Mouse (Mus musculus): ENCODE measurements around the gene Wfdc5. TPM values are rescaled to one million over a fixed set of nuclear protein-coding genes. Genes with fewer than 3 reads are reported as not detected.
"Not testable (repeated sequence)": the region's sequence is repeated elsewhere in the genome, so short reads cannot be mapped to it uniquely, and the experiment has no call there.

The Wfdc5 gene
- polyA plus RNA-seq (2012; ENCODE audit: insufficient read depth, low replicate concordance), result not detected in 2 replicates

- TF ChIP-seq GATA1 (IDR thresholded peaks at IDR 0.05; ENCODE audit: borderline replicate concordance, low read length), result no peak
- peaks cover 8% of the 10 kb centered on the region for H3K4me1 ChIP-seq
- H3K27me3 ChIP-seq (replicated peaks), result peaks cover 64% of the 10 kb centered on the region
- H3K36me3 ChIP-seq (replicated peaks; ENCODE audit: low read length), result no peaks in the 10 kb centered on the region
- no peak within 1 kb of the TSS for H3K4me3 ChIP-seq (replicated peaks)
- no peaks in the 10 kb centered on the region for H3K9me3 ChIP-seq
These were observed at the start of gene Wfdc5 for GRCm38 (mm10) chr2:164182692-164183255. Gene Wfdc5, minus strand, starts transcription at chr2:164182742.

GRCm38 (mm10) chr2:164228361-164229070, 46.0 kb upstream of the Wfdc5 start:
- Histone ChIP-seq H3K27me3 (replicated peaks) (peaks cover 7% of the 10 kb centered on the region), H3K9me3 (no peaks in the 10 kb centered on the region), H3K36me3 (replicated peaks; ENCODE audit: low read length) (no peaks in the 10 kb centered on the region), H3K4me3 (replicated peaks) (no peak overlapping the region), H3K4me1 (no peaks in the 10 kb centered on the region)
- no peak for TF ChIP-seq GATA1 (IDR thresholded peaks at IDR 0.05; ENCODE audit: borderline replicate concordance, low read length)
- no peak for TF ChIP-seq FLI1 (IDR thresholded peaks at IDR 0.05; ENCODE audit: low read length)

GRCm38 (mm10) chr2:164221522-164221921, 39.0 kb upstream of the Wfdc5 start, which contains the start of gene Wfdc15b:
Gene Wfdc15b, minus strand, starts transcription at chr2:164221660.
- Histone ChIP-seq H3K4me3 (replicated peaks) (no peak within 1 kb of the TSS), H3K4me1 (no peaks in the 10 kb centered on the region), H3K36me3 (replicated peaks; ENCODE audit: low read length) (no peaks in the 10 kb centered on the region), H3K27me3 (replicated peaks) (peaks cover 17% of the 10 kb centered on the region), H3K9me3 (no peaks in the 10 kb centered on the region)
- TF ChIP-seq FLI1 (IDR thresholded peaks at IDR 0.05; ENCODE audit: low read length) (no peak), GATA1 (IDR thresholded peaks at IDR 0.05; ENCODE audit: borderline replicate concordance, low read length) (no peak)

- TF ChIP-seq GATA1 (IDR thresholded peaks at IDR 0.05; ENCODE audit: borderline replicate concordance, low read length) (no peak), FLI1 (IDR thresholded peaks at IDR 0.05; ENCODE audit: low read length) (no peak)
- H3K4me1 ChIP-seq, result no peaks in the 10 kb centered on the region
- H3K36me3 ChIP-seq (replicated peaks; ENCODE audit: low read length), result no peaks in the 10 kb centered on the region
- H3K27me3 ChIP-seq (replicated peaks), result peaks cover 22% of the 10 kb centered on the region
- H3K4me3 ChIP-seq (replicated peaks), result no peak overlapping the region
- H3K9me3 ChIP-seq, result no peaks in the 10 kb centered on the region
These were observed 36.8 kb upstream of the Wfdc5 start for GRCm38 (mm10) chr2:164219295-164219694.

- TF ChIP-seq GATA1 (IDR thresholded peaks at IDR 0.05; ENCODE audit: borderline replicate concordance, low read length) (no peak), FLI1 (IDR thresholded peaks at IDR 0.05; ENCODE audit: low read length) (no peak)
- Histone ChIP-seq H3K9me3 (peaks cover 7% of the 10 kb centered on the region), H3K4me1 (no peaks in the 10 kb centered on the region), H3K36me3 (replicated peaks; ENCODE audit: low read length) (no peaks in the 10 kb centered on the region), H3K4me3 (replicated peaks) (no peak overlapping the region), H3K27me3 (replicated peaks) (peaks cover 20% of the 10 kb centered on the region)
These were observed 30.2 kb upstream of the Wfdc5 start for GRCm38 (mm10) chr2:164212711-164213110.

GRCm38 (mm10) chr2:164210892-164211291, 28.4 kb upstream of the Wfdc5 start:
- TF ChIP-seq FLI1 (IDR thresholded peaks at IDR 0.05; ENCODE audit: low read length) (no peak), GATA1 (IDR thresholded peaks at IDR 0.05; ENCODE audit: borderline replicate concordance, low read length) (no peak)
- peaks cover 23% of the 10 kb centered on the region for H3K27me3 ChIP-seq (replicated peaks)
- no peaks in the 10 kb centered on the region for H3K36me3 ChIP-seq (replicated peaks; ENCODE audit: low read length)
- peaks cover 7% of the 10 kb centered on the region for H3K9me3 ChIP-seq
- no peaks in the 10 kb centered on the region for H3K4me1 ChIP-seq
- H3K4me3 ChIP-seq (replicated peaks), result no peak overlapping the region

- Histone ChIP-seq H3K4me3 (replicated peaks) (no peak overlapping the region), H3K36me3 (replicated peaks; ENCODE audit: low read length) (no peaks in the 10 kb centered on the region), H3K9me3 (peaks cover 7% of the 10 kb centered on the region), H3K4me1 (no peaks in the 10 kb centered on the region), H3K27me3 (replicated peaks) (peaks cover 13% of the 10 kb centered on the region)
- TF ChIP-seq GATA1 (IDR thresholded peaks at IDR 0.05; ENCODE audit: borderline replicate concordance, low read length) (no peak), FLI1 (IDR thresholded peaks at IDR 0.05; ENCODE audit: low read length) (no peak)
These were observed 24.1 kb upstream of the Wfdc5 start for GRCm38 (mm10) chr2:164206676-164207075.

- H3K9me3 ChIP-seq; H3K36me3 ChIP-seq (replicated peaks; ENCODE audit: low read length); H3K4me3 ChIP-seq (replicated peaks); H3K4me1 ChIP-seq: not testable (repeated sequence)
- peaks cover 13% of the 10 kb centered on the region for H3K27me3 ChIP-seq (replicated peaks)
These were observed 23.5 kb upstream of the Wfdc5 start for GRCm38 (mm10) chr2:164206011-164206410.

GRCm38 (mm10) chr2:164199626-164200327, 17.2 kb upstream of the Wfdc5 start, which contains the start of gene Wfdc15a:
Gene Wfdc15a, minus strand, starts transcription at chr2:164200130.
- H3K4me3 ChIP-seq (replicated peaks), result no peak within 1 kb of the TSS
- 0 out of 2 replicates have a peak, but pooled peaks cover 5% of the 10 kb centered on the region for H3K9me3 ChIP-seq
- TF ChIP-seq FLI1 (IDR thresholded peaks at IDR 0.05; ENCODE audit: low read length), result no peak
- TF ChIP-seq GATA1 (IDR thresholded peaks at IDR 0.05; ENCODE audit: borderline replicate concordance, low read length), result no peak
- no peaks in the 10 kb centered on the region for H3K4me1 ChIP-seq
- H3K36me3 ChIP-seq (replicated peaks; ENCODE audit: low read length), result no peaks in the 10 kb centered on the region
- H3K27me3 ChIP-seq (replicated peaks), result peaks cover 8% of the 10 kb centered on the region

- H3K36me3 ChIP-seq (replicated peaks; ENCODE audit: low read length), result no peaks in the 10 kb centered on the region
- H3K4me3 ChIP-seq (replicated peaks), result no peak overlapping the region
- TF ChIP-seq GATA1 (IDR thresholded peaks at IDR 0.05; ENCODE audit: borderline replicate concordance, low read length) (no peak), FLI1 (IDR thresholded peaks at IDR 0.05; ENCODE audit: low read length) (no peak)
- peaks cover 23% of the 10 kb centered on the region for H3K27me3 ChIP-seq (replicated peaks)
- no peaks in the 10 kb centered on the region for H3K4me1 ChIP-seq
- peaks cover 8% of the 10 kb centered on the region; the same call in 1 of the 2 replicates for H3K9me3 ChIP-seq
These were observed 14.1 kb upstream of the Wfdc5 start for GRCm38 (mm10) chr2:164196700-164196990.
